Mouse (Mus musculus): ENCODE measurements at regions not wholly inside any gene's neighbourhood (a gene's known extent, or its start where the extent isn't known, plus 50 kb on each side); places are given as distances from the start of the nearest gene placed in this dataset.
A peak's percentile ranks its signal among the peaks of the same experiment; 100 is the strongest.

DNA sequence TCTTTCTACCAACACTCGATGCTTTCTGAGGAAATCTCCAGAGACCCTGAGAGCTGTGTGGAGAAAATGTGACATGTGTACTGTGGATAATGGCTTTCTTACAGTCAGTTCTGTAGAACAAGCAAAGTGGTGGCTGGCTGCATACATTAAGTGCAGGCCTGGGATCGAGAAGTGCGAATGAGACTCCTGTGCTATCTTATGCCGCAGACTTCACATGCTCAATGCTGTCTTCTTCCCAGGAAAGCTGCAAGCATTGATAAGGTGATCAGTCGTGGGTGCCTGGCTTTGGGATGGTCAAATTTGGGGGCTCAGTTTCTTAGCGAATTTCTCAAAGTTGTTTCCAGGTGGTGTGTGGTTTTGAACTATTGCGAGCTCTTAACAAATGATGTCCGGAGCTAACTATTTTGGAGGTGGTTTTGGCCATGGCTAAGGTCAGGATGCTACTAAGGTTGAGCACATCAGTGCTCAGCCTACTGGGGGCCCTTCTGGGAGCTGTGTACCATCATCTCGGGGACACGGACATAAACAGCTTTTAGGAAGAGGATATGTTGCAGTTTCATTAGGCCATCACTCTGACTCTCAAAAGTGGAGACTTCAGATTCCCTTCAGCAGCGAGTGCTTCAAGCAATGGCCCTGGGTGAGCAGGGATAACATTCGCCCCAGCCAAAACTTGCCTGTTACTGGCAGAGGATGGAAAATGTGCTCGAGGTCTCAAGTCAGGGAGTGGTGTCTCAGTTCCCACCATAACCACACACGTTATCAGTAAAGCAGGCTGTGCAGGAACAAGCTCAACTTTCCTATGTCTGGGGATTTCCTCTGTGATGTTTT is 646.7 kb downstream of the Zfp706 start:
- Histone ChIP-seq H3K4me2 (replicated peaks) (no peak overlapping the region), H3K27me3 (no peaks in the 10 kb centered on the region), H3K4me1 (peaks cover 9% of the 10 kb centered on the region; the same call in 1 of the 2 replicates), H3K9ac (no peak overlapping the region), H3K4me3 (no peak overlapping the region), H3K9me3 (replicated peaks) (no peaks in the 10 kb centered on the region), H3K36me3 (no peaks in the 10 kb centered on the region), H3K27ac (no peak overlapping the region)
- ATAC-seq (ENCODE audit: low FRiP score): peak; percentile 48; the same call in 1 of the 2 replicates
- WGBS: 73% methylated on average over 14 of the region's 14 CpGs

DNA sequence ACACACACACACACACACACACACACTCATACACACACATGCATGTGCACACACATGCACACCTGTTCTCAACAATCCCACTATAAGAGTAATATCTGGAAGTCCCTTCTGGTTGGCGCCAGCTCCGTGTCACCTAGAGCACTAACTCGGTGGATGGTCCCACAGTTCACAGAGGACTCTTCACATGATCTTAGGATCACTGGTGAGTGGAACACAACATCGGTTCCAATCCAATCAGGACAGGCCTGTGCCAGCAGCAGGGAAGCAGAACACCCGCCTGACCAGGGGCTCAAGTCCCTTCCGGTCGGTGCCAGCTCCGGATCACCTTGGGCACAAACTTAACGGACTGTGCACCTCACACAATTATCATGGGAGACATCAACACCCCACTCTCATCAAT is 651.7 kb downstream of the Zfp706 start:
- no peak overlapping the region for H3K27ac ChIP-seq
- 89% methylated on average over 9 of the region's 9 CpGs for WGBS
- no peaks in the 10 kb centered on the region for H3K36me3 ChIP-seq
- no peak overlapping the region for H3K4me2 ChIP-seq (replicated peaks)
- H3K27me3 ChIP-seq: no peaks in the 10 kb centered on the region
- H3K9ac ChIP-seq: no peak overlapping the region
- no peak overlapping the region for H3K4me3 ChIP-seq
- H3K4me1 ChIP-seq: peaks cover 5% of the 10 kb centered on the region; the same call in 1 of the 2 replicates
- H3K9me3 ChIP-seq (replicated peaks): no peaks in the 10 kb centered on the region
- ATAC-seq (ENCODE audit: low FRiP score): no peak

DNA sequence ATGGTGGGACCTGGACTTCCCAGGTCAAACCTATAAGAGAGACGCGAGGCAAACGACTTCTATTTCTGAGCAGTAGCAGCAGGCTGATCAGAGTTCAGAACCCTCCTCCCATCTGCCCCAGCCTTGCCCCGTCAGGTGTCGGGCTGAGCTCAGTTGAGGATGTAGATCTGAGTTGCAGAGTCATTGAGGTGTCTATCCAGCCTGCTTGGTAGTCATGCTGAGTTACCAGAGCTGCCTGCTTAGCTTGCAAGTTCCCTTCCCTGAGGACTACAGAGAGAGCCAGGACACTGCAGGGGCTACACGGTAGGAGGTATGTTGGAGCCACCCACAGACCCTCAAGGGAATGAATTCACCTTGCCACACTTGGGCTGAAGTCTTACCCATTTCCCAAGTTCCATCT is 653.0 kb downstream of the Zfp706 start:
- Histone ChIP-seq H3K9me3 (replicated peaks) (no peaks in the 10 kb centered on the region), H3K27me3 (no peaks in the 10 kb centered on the region), H3K4me2 (replicated peaks) (no peak overlapping the region), H3K36me3 (no peaks in the 10 kb centered on the region), H3K4me1 (no peaks in the 10 kb centered on the region), H3K4me3 (no peak overlapping the region), H3K9ac (no peak overlapping the region), H3K27ac (no peak overlapping the region)
- WGBS: 83% methylated on average over 6 of the region's 6 CpGs
- ATAC-seq (ENCODE audit: low FRiP score): no peak

DNA sequence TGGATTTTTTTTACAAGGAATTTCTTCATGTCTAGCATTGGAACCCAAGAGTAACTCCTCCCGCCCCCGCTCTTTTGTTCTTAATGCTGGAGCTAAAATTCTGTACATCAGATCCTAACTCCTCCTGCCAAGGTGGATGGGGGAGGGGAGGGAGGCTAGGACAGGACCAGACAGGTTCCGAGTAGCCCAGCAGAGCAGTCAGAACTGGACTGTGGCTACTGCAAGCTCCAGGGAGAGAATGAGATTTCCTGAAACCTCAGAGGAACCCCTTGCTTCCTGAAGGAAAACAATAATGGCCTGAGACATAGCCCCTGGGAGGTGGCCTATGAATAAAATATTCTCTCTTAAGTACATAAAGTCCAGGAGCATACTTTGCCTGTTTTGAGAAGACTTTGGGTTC is 653.8 kb downstream of the Zfp706 start:
- no peaks in the 10 kb centered on the region for H3K4me1 ChIP-seq
- no peak for ATAC-seq (ENCODE audit: low FRiP score)
- WGBS: 88% methylated on average over 3 of the region's 3 CpGs
- no peaks in the 10 kb centered on the region for H3K27me3 ChIP-seq
- no peak overlapping the region for H3K4me2 ChIP-seq (replicated peaks)
- H3K9ac ChIP-seq: no peak overlapping the region
- no peak overlapping the region for H3K4me3 ChIP-seq
- H3K9me3 ChIP-seq (replicated peaks): no peaks in the 10 kb centered on the region
- H3K27ac ChIP-seq: no peak overlapping the region
- no peaks in the 10 kb centered on the region for H3K36me3 ChIP-seq

DNA sequence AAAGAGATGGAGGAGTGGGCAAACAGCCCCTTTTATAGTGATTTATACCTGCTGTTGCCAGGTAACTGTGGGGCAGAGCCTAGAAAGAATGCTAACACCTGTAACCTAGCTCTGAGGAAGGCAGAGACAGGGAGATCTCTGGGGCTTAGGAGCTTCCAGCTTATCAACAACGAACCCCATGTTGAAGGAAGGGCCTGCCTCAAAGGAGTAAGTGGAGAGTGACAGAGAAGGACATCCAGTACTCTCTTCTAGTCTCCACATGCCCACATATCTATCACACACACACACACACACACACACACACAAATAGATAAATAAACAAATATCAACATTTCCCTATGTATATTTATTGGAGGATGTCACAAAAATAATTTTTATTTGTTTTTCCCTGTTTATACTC is 654.6 kb downstream of the Zfp706 start:
- no peak overlapping the region for H3K27ac ChIP-seq
- H3K4me3 ChIP-seq: no peak overlapping the region
- WGBS: 80% methylated on average over 1 of the region's 1 CpGs
- no peak overlapping the region for H3K9ac ChIP-seq
- no peaks in the 10 kb centered on the region for H3K4me1 ChIP-seq
- no peaks in the 10 kb centered on the region for H3K36me3 ChIP-seq
- no peaks in the 10 kb centered on the region for H3K27me3 ChIP-seq
- H3K4me2 ChIP-seq (replicated peaks): no peak overlapping the region
- H3K9me3 ChIP-seq (replicated peaks): no peaks in the 10 kb centered on the region
- ATAC-seq (ENCODE audit: low FRiP score): no peak

DNA sequence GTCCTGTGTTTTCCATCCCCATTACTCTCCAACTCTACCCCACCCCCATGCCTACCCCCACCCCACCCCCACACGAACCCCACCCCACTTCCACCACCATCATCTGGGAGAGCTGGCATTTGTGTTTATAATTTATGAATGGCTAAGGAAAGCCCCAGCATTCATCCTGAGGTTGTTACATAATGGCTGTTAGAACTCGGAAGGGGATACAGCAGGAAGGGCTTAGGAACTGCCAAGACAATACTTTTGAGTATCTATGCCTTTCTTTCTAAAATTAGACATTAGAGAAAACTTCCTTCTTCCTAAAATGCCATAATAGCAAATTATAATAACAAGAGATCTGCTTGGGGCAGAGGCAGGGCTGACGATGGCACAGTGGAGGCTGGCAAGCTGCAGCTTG is 655.9 kb downstream of the Zfp706 start:
- no peaks in the 10 kb centered on the region for H3K4me1 ChIP-seq
- H3K4me3 ChIP-seq: no peak overlapping the region
- 53% methylated on average over 3 of the region's 3 CpGs for WGBS

DNA sequence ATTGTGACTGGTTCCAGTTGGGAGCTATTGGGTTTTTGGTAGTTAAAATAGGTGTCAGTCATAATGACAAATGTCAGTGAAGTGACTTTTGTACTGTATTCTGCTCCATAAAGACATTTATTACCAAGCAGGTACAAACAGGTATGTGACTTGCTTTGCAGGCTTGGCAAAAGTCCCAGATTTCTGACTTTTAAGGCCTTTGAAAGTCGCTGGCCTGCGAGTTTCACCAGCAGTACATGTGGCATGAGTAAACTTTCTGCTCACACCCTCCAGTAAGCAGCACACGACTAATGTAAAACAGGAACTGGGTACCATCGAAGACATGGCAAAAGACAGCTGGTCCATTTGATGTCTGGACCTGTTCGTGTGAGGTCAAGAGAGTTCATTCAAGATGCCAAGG is 659.2 kb downstream of the Zfp706 start:
- ATAC-seq (ENCODE audit: low FRiP score): no peak
- no peaks in the 10 kb centered on the region for H3K9me3 ChIP-seq (replicated peaks)
- H3K9ac ChIP-seq: no peak overlapping the region
- no peaks in the 10 kb centered on the region for H3K36me3 ChIP-seq
- WGBS: 85% methylated on average over 5 of the region's 5 CpGs
- H3K27ac ChIP-seq: no peak overlapping the region
- H3K27me3 ChIP-seq: no peaks in the 10 kb centered on the region
- H3K4me1 ChIP-seq: no peaks in the 10 kb centered on the region
- no peak overlapping the region for H3K4me2 ChIP-seq (replicated peaks)
- H3K4me3 ChIP-seq: no peak overlapping the region

More for the DNA sequence above, 655.9 kb downstream of the Zfp706 start:
- Histone ChIP-seq H3K36me3 (no peaks in the 10 kb centered on the region), H3K27me3 (no peaks in the 10 kb centered on the region), H3K9me3 (replicated peaks) (no peaks in the 10 kb centered on the region), H3K4me2 (replicated peaks) (no peak overlapping the region), H3K9ac (no peak overlapping the region), H3K27ac (no peak overlapping the region)
- ATAC-seq (ENCODE audit: low FRiP score): no peak

DNA sequence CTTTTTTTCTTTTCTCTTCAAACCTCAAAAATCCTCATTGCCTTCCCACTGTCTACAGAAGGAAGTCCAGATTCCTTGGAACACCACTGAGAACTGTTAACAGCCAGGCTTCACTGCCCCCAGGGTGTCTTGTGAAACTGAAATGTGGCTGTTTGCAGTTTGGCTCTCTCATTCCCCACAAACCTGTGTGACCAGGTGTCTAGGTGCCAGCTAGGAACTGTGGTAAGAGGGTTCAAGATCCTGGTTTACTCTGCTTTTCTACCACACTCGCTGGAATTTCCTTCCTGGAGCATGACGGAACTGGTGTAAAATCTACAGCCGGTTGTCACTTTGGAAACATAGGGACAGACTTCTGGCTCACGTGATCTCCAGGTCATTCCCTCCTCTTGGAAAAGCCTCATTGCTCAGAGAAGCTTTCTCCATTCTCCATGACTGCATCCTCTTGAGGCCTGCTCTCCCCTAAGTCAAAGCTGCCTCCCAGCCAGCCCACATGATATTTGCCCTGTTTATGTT is 660.2 kb downstream of the Zfp706 start:
- H3K4me3 ChIP-seq: no peak overlapping the region
- H3K36me3 ChIP-seq: no peaks in the 10 kb centered on the region
- no peaks in the 10 kb centered on the region for H3K4me1 ChIP-seq
- no peak overlapping the region for H3K9ac ChIP-seq
- ATAC-seq (ENCODE audit: low FRiP score): no peak
- no peaks in the 10 kb centered on the region for H3K27me3 ChIP-seq
- 77% methylated on average over 4 of the region's 4 CpGs for WGBS
- H3K4me2 ChIP-seq (replicated peaks): no peak overlapping the region
- H3K9me3 ChIP-seq (replicated peaks): no peaks in the 10 kb centered on the region
- H3K27ac ChIP-seq: no peak overlapping the region

DNA sequence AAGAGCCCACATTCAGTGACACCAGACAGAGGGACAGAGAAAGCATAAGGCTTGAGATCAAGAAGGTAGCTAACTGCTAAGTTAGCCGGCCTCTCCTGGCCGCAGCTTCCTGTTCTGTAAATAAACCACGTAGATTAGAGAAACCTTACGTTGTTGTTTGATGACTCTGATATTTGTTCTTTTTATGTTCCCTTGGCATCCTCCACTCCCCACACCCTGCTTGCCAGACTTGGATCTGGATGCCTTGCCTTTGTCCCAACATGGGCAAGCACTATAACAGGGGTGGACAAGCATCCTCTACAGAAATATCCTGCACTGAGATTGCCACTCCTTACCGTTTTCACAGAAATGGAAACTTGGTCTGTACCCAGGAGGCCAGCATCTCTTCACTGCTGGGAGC is 661.4 kb downstream of the Zfp706 start:
- ATAC-seq (ENCODE audit: low FRiP score): no peak
- Histone ChIP-seq H3K4me3 (no peak overlapping the region), H3K4me1 (no peaks in the 10 kb centered on the region), H3K27me3 (no peaks in the 10 kb centered on the region), H3K27ac (no peak overlapping the region), H3K9ac (no peak overlapping the region), H3K36me3 (no peaks in the 10 kb centered on the region), H3K9me3 (replicated peaks) (no peaks in the 10 kb centered on the region), H3K4me2 (replicated peaks) (no peak overlapping the region)
- WGBS: 81% methylated on average over 5 of the region's 5 CpGs

DNA sequence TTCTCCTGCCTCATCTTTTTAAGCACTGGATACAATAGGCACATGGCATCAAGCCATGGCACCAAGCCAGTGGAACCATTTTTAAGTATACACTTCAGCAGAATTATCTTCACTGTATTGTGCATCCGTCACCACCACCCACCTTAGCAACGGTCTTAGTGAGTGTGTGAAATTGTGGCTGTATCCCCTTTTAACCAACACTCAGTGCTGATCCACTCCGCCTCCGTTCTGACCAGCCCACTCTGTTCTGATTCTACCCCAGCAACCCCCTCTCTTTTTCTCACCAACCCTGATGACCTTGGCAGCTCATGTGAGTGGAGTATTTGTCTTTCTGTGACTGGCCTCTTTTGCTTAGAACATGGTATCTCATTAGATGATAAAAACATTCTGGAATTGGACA is 662.2 kb downstream of the Zfp706 start:
- H3K4me1 ChIP-seq: no peaks in the 10 kb centered on the region
- WGBS: 95% methylated on average over 4 of the region's 4 CpGs
- no peak overlapping the region for H3K4me3 ChIP-seq
- H3K36me3 ChIP-seq: no peaks in the 10 kb centered on the region
- ATAC-seq (ENCODE audit: low FRiP score): no peak
- no peak overlapping the region for H3K27ac ChIP-seq
- H3K9ac ChIP-seq: no peak overlapping the region
- H3K4me2 ChIP-seq (replicated peaks): no peak overlapping the region
- no peaks in the 10 kb centered on the region for H3K9me3 ChIP-seq (replicated peaks)
- H3K27me3 ChIP-seq: no peaks in the 10 kb centered on the region

DNA sequence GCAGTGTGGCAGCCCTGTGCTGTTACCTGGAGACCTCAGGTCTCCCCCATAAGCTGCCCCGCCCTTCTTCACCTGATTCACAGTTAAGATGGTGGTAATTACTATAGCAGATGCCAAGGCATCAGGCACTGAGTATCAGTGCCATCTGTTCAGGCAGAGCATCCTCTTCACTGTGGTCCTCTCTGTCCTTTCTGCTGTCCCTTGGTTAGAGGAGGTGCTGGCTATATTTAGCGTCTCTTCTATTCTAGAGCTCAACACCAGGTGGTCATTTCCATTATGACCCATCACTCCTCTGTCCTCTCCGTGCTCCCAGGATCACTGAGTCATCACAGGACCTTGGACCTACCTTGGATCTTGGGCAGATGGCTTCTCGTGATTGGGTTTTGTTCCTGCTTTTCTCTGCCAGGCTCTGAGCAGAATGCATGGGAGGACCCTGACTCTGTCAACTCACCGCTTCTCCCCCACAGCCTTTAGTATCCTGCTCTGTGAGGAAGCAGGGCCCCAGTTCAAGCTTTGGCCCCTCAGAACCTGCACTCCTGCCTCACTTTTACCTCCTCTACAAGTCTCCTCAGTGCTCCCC is 667.5 kb downstream of the Zfp706 start:
- no peak for ATAC-seq (ENCODE audit: low FRiP score)
- H3K27me3 ChIP-seq: no peaks in the 10 kb centered on the region
- H3K9me3 ChIP-seq (replicated peaks): no peaks in the 10 kb centered on the region
- H3K4me2 ChIP-seq (replicated peaks): no peak overlapping the region
- H3K27ac ChIP-seq: no peak overlapping the region
- H3K36me3 ChIP-seq: no peaks in the 10 kb centered on the region
- H3K4me1 ChIP-seq: no peaks in the 10 kb centered on the region
- no peak overlapping the region for H3K4me3 ChIP-seq
- WGBS: 86% methylated on average over 5 of the region's 5 CpGs
- H3K9ac ChIP-seq: no peak overlapping the region

DNA sequence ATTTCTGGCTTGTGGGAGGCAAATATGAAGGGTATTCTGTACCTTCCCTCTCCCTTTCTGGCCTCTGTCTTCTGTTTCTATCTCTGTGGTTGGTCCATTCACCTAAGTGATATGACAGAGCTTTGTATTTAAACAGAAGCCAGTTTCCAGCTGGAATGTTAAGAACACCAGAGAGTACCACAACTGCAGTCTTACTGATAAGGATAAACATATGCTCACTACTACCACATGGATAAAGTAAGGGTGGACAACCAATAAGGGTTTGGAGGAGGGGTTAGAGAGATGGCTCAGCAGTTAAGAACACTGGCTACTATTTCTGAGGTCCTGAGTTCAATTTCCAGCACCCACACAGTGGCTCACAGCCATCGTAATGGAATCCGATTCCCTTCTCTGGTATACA is 668.8 kb downstream of the Zfp706 start:
- no peak overlapping the region for H3K4me2 ChIP-seq (replicated peaks)
- 89% methylated on average over 2 of the region's 2 CpGs for WGBS
- no peaks in the 10 kb centered on the region for H3K9me3 ChIP-seq (replicated peaks)
- no peak overlapping the region for H3K9ac ChIP-seq
- H3K27ac ChIP-seq: no peak overlapping the region
- no peaks in the 10 kb centered on the region for H3K4me1 ChIP-seq
- no peaks in the 10 kb centered on the region for H3K27me3 ChIP-seq
- ATAC-seq (ENCODE audit: low FRiP score): no peak
- H3K36me3 ChIP-seq: no peaks in the 10 kb centered on the region
- no peak overlapping the region for H3K4me3 ChIP-seq

DNA sequence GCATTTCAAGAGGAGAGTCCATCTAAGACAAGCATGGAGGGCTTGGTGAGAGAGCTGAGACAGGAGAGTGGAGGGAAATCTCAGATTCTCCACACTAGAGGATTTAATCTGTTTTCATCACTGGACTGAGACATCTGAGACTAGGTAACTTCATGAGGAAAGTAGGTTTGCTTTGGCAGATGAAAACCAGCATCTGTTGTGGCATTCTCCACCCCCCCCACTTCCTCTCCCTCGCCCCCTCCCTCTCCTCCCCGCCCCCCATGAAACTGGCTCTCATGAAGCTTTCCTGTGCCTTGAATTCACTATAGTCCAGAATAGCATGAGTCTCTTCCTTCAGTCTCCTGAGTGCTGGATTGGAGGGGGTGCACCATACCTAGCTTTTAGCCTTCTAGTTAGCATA is 670.7 kb downstream of the Zfp706 start:
- Histone ChIP-seq H3K27me3 (no peaks in the 10 kb centered on the region), H3K9me3 (replicated peaks) (no peaks in the 10 kb centered on the region), H3K4me1 (no peaks in the 10 kb centered on the region), H3K4me3 (no peak overlapping the region), H3K4me2 (replicated peaks) (no peak overlapping the region), H3K36me3 (no peaks in the 10 kb centered on the region), H3K9ac (no peak overlapping the region), H3K27ac (no peak overlapping the region)
- 86% methylated on average over 1 of the region's 2 CpGs for WGBS
- ATAC-seq (ENCODE audit: low FRiP score): no peak

Data from hindbrain, embryonic 12.5 days (tissue).